Mouse (Mus musculus): ENCODE data around the gene 4930555G01Rik. TPM values are rescaled to one million over a fixed set of nuclear protein-coding genes. Genes with fewer than 3 reads are reported as not detected.
A peak's percentile ranks its signal among the peaks of the same experiment; 100 is the strongest.
"Not testable (repeated sequence)": the region's sequence is repeated elsewhere in the genome, so short reads cannot be mapped to it uniquely, and the experiment has no call there.

4930555G01Rik gene
- not detected for total RNA-seq (2021)

DNA sequence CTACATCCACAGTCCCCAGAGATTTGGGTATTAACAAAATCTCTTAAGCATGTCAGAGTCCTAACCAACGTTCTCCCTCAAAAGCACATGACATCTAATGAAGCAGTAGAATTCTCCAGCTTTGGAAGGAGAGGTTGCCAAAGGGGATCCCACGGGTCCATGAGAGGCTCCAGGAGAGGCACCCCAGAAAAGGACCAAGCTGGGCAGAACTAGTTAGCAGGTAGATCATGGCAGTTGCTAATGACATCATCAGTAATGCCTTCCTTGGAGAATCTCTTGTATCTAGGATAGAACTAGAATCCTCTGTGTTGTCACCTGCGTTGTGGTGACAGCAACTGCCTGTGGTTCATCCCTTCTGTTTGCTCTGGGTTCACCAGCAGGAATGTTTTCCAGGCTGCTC, at the start of gene 4930555G01Rik:
4930555G01Rik (plus strand) TSS at position 301 of the 400 bp plus-strand sequence.
- not testable (repeated sequence) for DNase-seq

GRCm38 (mm10) chr14:5015591-5015990, 34.8 kb upstream of the 4930555G01Rik start, which contains the start of gene Gm3298:
Gene Gm3298, plus strand, starts transcription at chr14:5015891.
- DNase-seq: not testable (repeated sequence)

GRCm38 (mm10) chr14:5070611-5071490, 20.4 kb downstream of the 4930555G01Rik start, which contains the start of gene Gm8281:
Gene Gm8281, plus strand, starts transcription at chr14:5071040.
- DNase-seq: peak; percentile 3

Other genes with a start within 250 kb of the 4930555G01Rik start
- gene Gm3269, start 212.5 kb upstream of the 4930555G01Rik start, total RNA-seq (2021): not detected
- gene Gm3264, start 195.1 kb upstream of the 4930555G01Rik start, total RNA-seq (2021): 1 to 10 TPM in 1 of 2 experiments, under 1 TPM in 1; 0.81 to 5.3 TPM
- not detected for gene Gm3278, start 158.2 kb upstream of the 4930555G01Rik start, total RNA-seq (2021)
- gene Gm8297, start 66.7 kb upstream of the 4930555G01Rik start, total RNA-seq (2021): not detected
- gene Gm3298, start 34.7 kb upstream of the 4930555G01Rik start, total RNA-seq (2021): not detected
- gene Gm8281, start 20.4 kb downstream of the 4930555G01Rik start, total RNA-seq (2021): under 1 TPM in 1 of 2 experiments, not detected in 1; 0.52 TPM
- gene Gm8279, start 80.9 kb downstream of the 4930555G01Rik start, total RNA-seq (2021): not detected
- gene Gm3317, start 113.9 kb downstream of the 4930555G01Rik start, total RNA-seq (2021): not detected
- not detected for gene Gm8271, start 135.2 kb downstream of the 4930555G01Rik start, total RNA-seq (2021)
- gene Gm3526, start 210.0 kb downstream of the 4930555G01Rik start, total RNA-seq (2021): not detected

Measured in heart, postnatal 4 days (tissue).